Mouse (Mus musculus) testis, adult 2 months (tissue): ENCODE results near the gene C2cd4c.

ENCODE experiments used
- CTCF ChIP-seq: fragments of 200-500 bp; IDR thresholded peaks from 2 replicates; pipeline ENCODE4 v1.5.1; 2012; ENCODE audit warnings: low read depth, mild to moderate bottlenecking, inconsistent platforms, low read length, moderate library complexity; ENCODE audit not compliant: control insufficient read depth, insufficient read depth, insufficient replicate concordance
- POLR2A ChIP-seq: fragments of 200-500 bp; IDR thresholded peaks from 2 replicates; pipeline ENCODE4 v1.6.1; 2012; ENCODE audit warnings: low read depth, mild to moderate bottlenecking, inconsistent platforms, low read length, moderate library complexity; ENCODE audit not compliant: control insufficient read depth

GRCm38 (mm10) chr10:79584021-79584420 is 29.8 kb downstream of the C2cd4c start:
- TF ChIP-seq POLR2A (no peak), CTCF (no peak)
